Mouse (Mus musculus): ENCODE data around the gene Plekha5.
"Not testable (repeated sequence)": the region's sequence is repeated elsewhere in the genome, so short reads cannot be mapped to it uniquely, and the experiment has no call there.

DNA sequence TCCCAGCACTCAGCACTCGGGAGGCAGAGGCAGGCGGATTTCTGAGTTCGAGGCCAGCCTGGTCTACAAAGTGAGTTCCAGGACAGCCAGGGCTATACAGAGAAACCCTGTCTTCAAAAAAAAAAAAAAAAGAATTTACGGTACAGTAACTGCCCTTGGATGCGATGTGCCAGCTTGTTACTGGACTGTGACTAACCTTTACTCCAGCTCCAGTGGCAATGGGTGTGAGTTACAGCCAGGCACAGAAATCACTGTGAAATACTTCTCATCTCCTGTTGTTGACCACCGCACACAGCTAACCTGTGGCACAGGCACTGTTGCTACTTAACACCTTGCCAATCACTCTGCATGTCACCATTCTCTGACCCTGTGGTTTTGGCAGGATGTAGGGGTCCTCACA is 171.7 kb downstream of the Plekha5 start:
- not testable (repeated sequence) for TF ChIP-seq CTCF (IDR thresholded peaks at IDR 0.05; ENCODE audit: low read depth, low read length); POLR2A (IDR thresholded peaks at IDR 0.05; ENCODE audit: extremely low read depth, insufficient read depth, low read length)

Data from liver, adult 2 months (tissue).